Mouse (Mus musculus): ENCODE measurements around the gene Scfd1. TPM values are rescaled to one million over a fixed set of nuclear protein-coding genes. Genes with fewer than 3 reads are reported as not detected.

Scfd1 gene
- 77.1 and 77.6 TPM in 2 replicates for polyA plus RNA-seq (2014; fragmentation: Nextera tagmentation; extraction: Ambion mirVana)

- H3K9ac ChIP-seq, result peak within 1 kb of the TSS; percentile 78
- H3K9me3 ChIP-seq (ENCODE audit: control insufficient read depth, low read length), result no peaks in the 10 kb centered on the region
- H3K27ac ChIP-seq, result peak within 1 kb of the TSS; percentile 79
- H3K4me1 ChIP-seq (replicated peaks; ENCODE audit: control insufficient read depth, insufficient read depth, low read length), result peaks cover 7% of the 10 kb centered on the region; the same call in 1 of the 2 replicates
- ATAC-seq (ENCODE audit: low FRiP score) (peak; percentile 100), DNase-seq (ENCODE audit: low spot score) (peak; percentile 95)
- no peaks in the 10 kb centered on the region for H3K27me3 ChIP-seq (ENCODE audit: control insufficient read depth, insufficient read depth, low read length)
- under 1% methylated on average over 34 of the region's 34 CpGs for WGBS
- H3K36me3 ChIP-seq (replicated peaks; ENCODE audit: control insufficient read depth, insufficient read depth), result peaks cover 34% of the 10 kb centered on the region
- H3K4me2 ChIP-seq (replicated peaks), result peak within 1 kb of the TSS; percentile 76
- H3K4me3 ChIP-seq (replicated peaks; ENCODE audit: low read length), result peak within 1 kb of the TSS; percentile 57
Observed at GRCm38 (mm10) chr12:51377003-51377887, at the start of gene Scfd1. TSS of gene Scfd1 (plus strand) at chr12:51377510.

GRCm38 (mm10) chr12:51337014-51337413 lies 40.3 kb upstream of the Scfd1 start:
- Histone ChIP-seq H3K4me2 (replicated peaks) (no peak overlapping the region), H3K9me3 (ENCODE audit: control insufficient read depth, low read length) (no peaks in the 10 kb centered on the region), H3K27ac (no peak overlapping the region), H3K4me3 (replicated peaks; ENCODE audit: low read length) (no peak overlapping the region), H3K27me3 (ENCODE audit: control insufficient read depth, insufficient read depth, low read length) (no peaks in the 10 kb centered on the region), H3K4me1 (replicated peaks; ENCODE audit: control insufficient read depth, insufficient read depth, low read length) (no peaks in the 10 kb centered on the region), H3K36me3 (replicated peaks; ENCODE audit: control insufficient read depth, insufficient read depth) (no peaks in the 10 kb centered on the region), H3K9ac (no peak overlapping the region)
- DNase-seq (ENCODE audit: low spot score) (no peak), ATAC-seq (ENCODE audit: low FRiP score) (no peak)
- 92% methylated on average over 1 of the region's 1 CpGs for WGBS

GRCm38 (mm10) chr12:51346121-51346520 lies 31.2 kb upstream of the Scfd1 start:
- 44% methylated on average over 4 of the region's 4 CpGs for WGBS
- no peaks in the 10 kb centered on the region for H3K9me3 ChIP-seq (ENCODE audit: control insufficient read depth, low read length)
- H3K27ac ChIP-seq, result no peak overlapping the region
- no peak overlapping the region for H3K4me3 ChIP-seq (replicated peaks; ENCODE audit: low read length)
- no peaks in the 10 kb centered on the region for H3K27me3 ChIP-seq (ENCODE audit: control insufficient read depth, insufficient read depth, low read length)
- H3K4me2 ChIP-seq (replicated peaks), result no peak overlapping the region
- H3K4me1 ChIP-seq (replicated peaks; ENCODE audit: control insufficient read depth, insufficient read depth, low read length), result peaks cover 21% of the 10 kb centered on the region
- no peak for ATAC-seq (ENCODE audit: low FRiP score)
- no peak overlapping the region for H3K9ac ChIP-seq
- no peak for DNase-seq (ENCODE audit: low spot score)
- no peaks in the 10 kb centered on the region for H3K36me3 ChIP-seq (replicated peaks; ENCODE audit: control insufficient read depth, insufficient read depth)

- H3K4me2 ChIP-seq (replicated peaks), result peak within 1 kb of the TSS; percentile 80
- WGBS, result under 1% methylated on average over 64 of the region's 70 CpGs
- peak within 1 kb of the TSS; percentile 89 for H3K27ac ChIP-seq
- H3K9ac ChIP-seq, result peak within 1 kb of the TSS; percentile 90
- H3K27me3 ChIP-seq (ENCODE audit: control insufficient read depth, insufficient read depth, low read length), result no peaks in the 10 kb centered on the region
- peak within 1 kb of the TSS; percentile 76 for H3K4me3 ChIP-seq (replicated peaks; ENCODE audit: low read length)
- DNase-seq (ENCODE audit: low spot score) (peak; percentile 88), ATAC-seq (ENCODE audit: low FRiP score) (peak; percentile 96)
- H3K9me3 ChIP-seq (ENCODE audit: control insufficient read depth, low read length), result no peaks in the 10 kb centered on the region
- peaks cover 16% of the 10 kb centered on the region for H3K36me3 ChIP-seq (replicated peaks; ENCODE audit: control insufficient read depth, insufficient read depth)
- peaks cover 21% of the 10 kb centered on the region for H3K4me1 ChIP-seq (replicated peaks; ENCODE audit: control insufficient read depth, insufficient read depth, low read length)
Observed at GRCm38 (mm10) chr12:51347988-51348697, 29.2 kb upstream of the Scfd1 start, which contains the start of gene G2e3. TSS of gene G2e3 (plus strand) at chr12:51348061.

GRCm38 (mm10) chr12:51348698-51348998 lies 28.7 kb upstream of the Scfd1 start:
- Histone ChIP-seq H3K9ac (peak overlapping the region; percentile 90), H3K4me1 (replicated peaks; ENCODE audit: control insufficient read depth, insufficient read depth, low read length) (peaks cover 21% of the 10 kb centered on the region), H3K9me3 (ENCODE audit: control insufficient read depth, low read length) (no peaks in the 10 kb centered on the region), H3K4me3 (replicated peaks; ENCODE audit: low read length) (peak overlapping the region; percentile 76), H3K4me2 (replicated peaks) (peak overlapping the region; percentile 80), H3K36me3 (replicated peaks; ENCODE audit: control insufficient read depth, insufficient read depth) (peaks cover 21% of the 10 kb centered on the region), H3K27me3 (ENCODE audit: control insufficient read depth, insufficient read depth, low read length) (no peaks in the 10 kb centered on the region), H3K27ac (peak overlapping the region; percentile 89)
- ATAC-seq (ENCODE audit: low FRiP score) (peak; percentile 17; the same call in 1 of the 2 replicates), DNase-seq (ENCODE audit: low spot score) (no peak)
- 0% methylated on average over 10 of the region's 10 CpGs for WGBS

- Histone ChIP-seq H3K27me3 (ENCODE audit: control insufficient read depth, insufficient read depth, low read length) (no peaks in the 10 kb centered on the region), H3K9ac (no peak overlapping the region), H3K4me2 (replicated peaks) (no peak overlapping the region), H3K9me3 (ENCODE audit: control insufficient read depth, low read length) (no peaks in the 10 kb centered on the region), H3K4me3 (replicated peaks; ENCODE audit: low read length) (no peak overlapping the region), H3K4me1 (replicated peaks; ENCODE audit: control insufficient read depth, insufficient read depth, low read length) (peaks cover 7% of the 10 kb centered on the region), H3K36me3 (replicated peaks; ENCODE audit: control insufficient read depth, insufficient read depth) (peaks cover 80% of the 10 kb centered on the region), H3K27ac (no peak overlapping the region)
- DNase-seq (ENCODE audit: low spot score), result no peak
- ATAC-seq (ENCODE audit: low FRiP score), result no peak
- WGBS, result 85% methylated on average over 8 of the region's 8 CpGs
Observed at GRCm38 (mm10) chr12:51355296-51355695, 22.0 kb upstream of the Scfd1 start.

GRCm38 (mm10) chr12:51361294-51361693 lies 16.0 kb upstream of the Scfd1 start:
- ATAC-seq (ENCODE audit: low FRiP score) (no peak), DNase-seq (ENCODE audit: low spot score) (no peak)
- H3K27ac ChIP-seq, result no peak overlapping the region
- H3K4me3 ChIP-seq (replicated peaks; ENCODE audit: low read length), result no peak overlapping the region
- H3K9me3 ChIP-seq (ENCODE audit: control insufficient read depth, low read length), result no peaks in the 10 kb centered on the region
- H3K9ac ChIP-seq, result no peak overlapping the region
- H3K4me1 ChIP-seq (replicated peaks; ENCODE audit: control insufficient read depth, insufficient read depth, low read length), result no peaks in the 10 kb centered on the region
- peaks cover 86% of the 10 kb centered on the region for H3K36me3 ChIP-seq (replicated peaks; ENCODE audit: control insufficient read depth, insufficient read depth)
- H3K4me2 ChIP-seq (replicated peaks), result no peak overlapping the region
- H3K27me3 ChIP-seq (ENCODE audit: control insufficient read depth, insufficient read depth, low read length), result no peaks in the 10 kb centered on the region

GRCm38 (mm10) chr12:51362898-51363297 lies 14.4 kb upstream of the Scfd1 start:
- H3K36me3 ChIP-seq (replicated peaks; ENCODE audit: control insufficient read depth, insufficient read depth), result peaks cover 86% of the 10 kb centered on the region
- ATAC-seq (ENCODE audit: low FRiP score) (no peak), DNase-seq (ENCODE audit: low spot score) (no peak)
- no peaks in the 10 kb centered on the region for H3K4me1 ChIP-seq (replicated peaks; ENCODE audit: control insufficient read depth, insufficient read depth, low read length)
- no peak overlapping the region for H3K4me3 ChIP-seq (replicated peaks; ENCODE audit: low read length)
- H3K9ac ChIP-seq, result no peak overlapping the region
- H3K4me2 ChIP-seq (replicated peaks), result no peak overlapping the region
- H3K27me3 ChIP-seq (ENCODE audit: control insufficient read depth, insufficient read depth, low read length), result no peaks in the 10 kb centered on the region
- H3K9me3 ChIP-seq (ENCODE audit: control insufficient read depth, low read length), result no peaks in the 10 kb centered on the region
- 95% methylated on average over 1 of the region's 1 CpGs for WGBS
- no peak overlapping the region for H3K27ac ChIP-seq

GRCm38 (mm10) chr12:51368504-51368903 lies 8.8 kb upstream of the Scfd1 start:
- no peak for DNase-seq (ENCODE audit: low spot score)
- no peak for ATAC-seq (ENCODE audit: low FRiP score)
- Histone ChIP-seq H3K36me3 (replicated peaks; ENCODE audit: control insufficient read depth, insufficient read depth) (peaks cover 77% of the 10 kb centered on the region), H3K9ac (no peak overlapping the region), H3K4me3 (replicated peaks; ENCODE audit: low read length) (no peak overlapping the region), H3K4me1 (replicated peaks; ENCODE audit: control insufficient read depth, insufficient read depth, low read length) (no peaks in the 10 kb centered on the region), H3K4me2 (replicated peaks) (no peak overlapping the region), H3K9me3 (ENCODE audit: control insufficient read depth, low read length) (no peaks in the 10 kb centered on the region), H3K27me3 (ENCODE audit: control insufficient read depth, insufficient read depth, low read length) (no peaks in the 10 kb centered on the region), H3K27ac (no peak overlapping the region)
- 94% methylated on average over 3 of the region's 3 CpGs for WGBS

Measured in hindbrain, embryonic 14.5 days (tissue).